Mouse (Mus musculus): ENCODE results near the gene H2-Q6. TPM values are rescaled to one million over a fixed set of nuclear protein-coding genes. Genes with fewer than 3 reads are reported as not detected.
"Not testable (repeated sequence)": the region's sequence is repeated elsewhere in the genome, so short reads cannot be mapped to it uniquely, and the experiment has no call there.

The H2-Q6 gene
- 0.57 and 0.58 TPM in 2 replicates for polyA plus RNA-seq (2012; rRNA removed)

- DNase-seq (ENCODE audit: low read depth), result peak; percentile 27
Observed at GRCm38 (mm10) chr17:35424624-35425416, at the start of gene H2-Q6. H2-Q6 (plus strand) TSS chr17:35424850.

GRCm38 (mm10) chr17:35379369-35379728, 45.3 kb upstream of the H2-Q6 start, which contains the start of gene H2-Q4:
H2-Q4 (plus strand) TSS chr17:35379617.
- DNase-seq (ENCODE audit: low read depth), result peak; percentile 74

GRCm38 (mm10) chr17:35379729-35380451, 44.8 kb upstream of the H2-Q6 start:
- TF ChIP-seq CTCF (IDR thresholded peaks at IDR 0.05; ENCODE audit: borderline replicate concordance, extremely low read depth, insufficient read depth, insufficient read length) (no peak), POLR2A (IDR thresholded peaks at IDR 0.05; ENCODE audit: borderline replicate concordance, extremely low read depth, insufficient read depth, insufficient read length, poor library complexity, severe bottlenecking) (no peak)
- DNase-seq (ENCODE audit: low read depth), result peak; percentile 4

More at GRCm38 (mm10) chr17:35379369-35379728, 45.3 kb upstream of the H2-Q6 start, which contains the start of gene H2-Q4:
- TF ChIP-seq POLR2A (IDR thresholded peaks at IDR 0.05; ENCODE audit: borderline replicate concordance, extremely low read depth, insufficient read depth, insufficient read length, poor library complexity, severe bottlenecking), result no peak
- no peak for TF ChIP-seq CTCF (IDR thresholded peaks at IDR 0.05; ENCODE audit: borderline replicate concordance, extremely low read depth, insufficient read depth, insufficient read length)

- DNase-seq (ENCODE audit: low read depth), result peak; percentile 7
Observed at GRCm38 (mm10) chr17:35389796-35390195, 34.9 kb upstream of the H2-Q6 start.

GRCm38 (mm10) chr17:35392671-35393070, 32.0 kb upstream of the H2-Q6 start:
- DNase-seq (ENCODE audit: low read depth), result not testable (repeated sequence)

More at GRCm38 (mm10) chr17:35389796-35390195, 34.9 kb upstream of the H2-Q6 start:
- TF ChIP-seq CTCF (IDR thresholded peaks at IDR 0.05; ENCODE audit: borderline replicate concordance, extremely low read depth, insufficient read depth, insufficient read length), result peak; percentile 31; the same call in 1 of the 2 replicates

- DNase-seq (ENCODE audit: low read depth), result not testable (repeated sequence)
Observed at GRCm38 (mm10) chr17:35393864-35394800, 30.5 kb upstream of the H2-Q6 start.

- not testable (repeated sequence) for DNase-seq (ENCODE audit: low read depth)
Observed at GRCm38 (mm10) chr17:35396956-35397355, 27.7 kb upstream of the H2-Q6 start.

- not testable (repeated sequence) for DNase-seq (ENCODE audit: low read depth)
Observed at GRCm38 (mm10) chr17:35413057-35413456, 11.6 kb upstream of the H2-Q6 start.

GRCm38 (mm10) chr17:35415273-35416129, 9.1 kb upstream of the H2-Q6 start:
- not testable (repeated sequence) for DNase-seq (ENCODE audit: low read depth)

- no peak for DNase-seq (ENCODE audit: low read depth)
- TF ChIP-seq CTCF (IDR thresholded peaks at IDR 0.05; ENCODE audit: borderline replicate concordance, extremely low read depth, insufficient read depth, insufficient read length) (no peak), POLR2A (IDR thresholded peaks at IDR 0.05; ENCODE audit: borderline replicate concordance, extremely low read depth, insufficient read depth, insufficient read length, poor library complexity, severe bottlenecking) (no peak)
Observed at GRCm38 (mm10) chr17:35418772-35419171, 5.9 kb upstream of the H2-Q6 start.

- DNase-seq (ENCODE audit: low read depth), result not testable (repeated sequence)
Observed at GRCm38 (mm10) chr17:35419564-35419963, 5.1 kb upstream of the H2-Q6 start.

GRCm38 (mm10) chr17:35420206-35420810, 4.3 kb upstream of the H2-Q6 start:
- DNase-seq (ENCODE audit: low read depth), result not testable (repeated sequence)

GRCm38 (mm10) chr17:35421331-35421730, 3.3 kb upstream of the H2-Q6 start:
- not testable (repeated sequence) for DNase-seq (ENCODE audit: low read depth)

More at GRCm38 (mm10) chr17:35420206-35420810, 4.3 kb upstream of the H2-Q6 start:
- TF ChIP-seq CTCF (IDR thresholded peaks at IDR 0.05; ENCODE audit: borderline replicate concordance, extremely low read depth, insufficient read depth, insufficient read length), result peak; percentile 45

GRCm38 (mm10) chr17:35422360-35422759, 2.3 kb upstream of the H2-Q6 start:
- not testable (repeated sequence) for DNase-seq (ENCODE audit: low read depth)

GRCm38 (mm10) chr17:35423131-35423810, 1.4 kb upstream of the H2-Q6 start:
- not testable (repeated sequence) for DNase-seq (ENCODE audit: low read depth)

- DNase-seq (ENCODE audit: low read depth), result not testable (repeated sequence)
Observed at GRCm38 (mm10) chr17:35424106-35424505, 544 bp upstream of the H2-Q6 start.

Data from brain, embryonic 14.5 days (tissue).